Mouse (Mus musculus) heart, embryonic 16.5 days (tissue): ENCODE data around the gene Card19. TPM values are rescaled to one million over a fixed set of nuclear protein-coding genes. Genes with fewer than 3 reads are reported as not detected.
A peak's percentile ranks its signal among the peaks of the same experiment; 100 is the strongest.

Experiments
- ATAC-seq: fragments of 200-750 bp; cut with Nextera tagmentation; replicated peaks from 2 replicates; pipeline ENCODE4 v1.8.0; 2017; ENCODE audit warnings: moderate number of reproducible peaks; ENCODE audit not compliant: insufficient read depth, low FRiP score; ENCODE audit errors: extremely low read depth
- H3K27ac ChIP-seq: fragments of 300-500 bp; sonication (generic); 2 replicates; pipeline ENCODE4 v1.5.1; 2014; ENCODE audit warnings: mild to moderate bottlenecking, low read length, control low read depth, moderate library complexity
- H3K27me3 ChIP-seq: fragments of 300-500 bp; sonication (generic); 2 replicates; pipeline ENCODE4 v1.6.1; 2014; ENCODE audit warnings: low read length, mixed read lengths; ENCODE audit not compliant: control insufficient read depth, insufficient read depth
- H3K36me3 ChIP-seq: fragments of 300-500 bp; sonication (generic); 2 replicates; pipeline ENCODE4 v1.6.1; 2014; ENCODE audit not compliant: control insufficient read depth, insufficient read depth
- H3K4me1 ChIP-seq: fragments of 300-500 bp; sonication (generic); 2 replicates; pipeline ENCODE4 v1.6.1; 2014; ENCODE audit warnings: low read length, mixed read lengths; ENCODE audit not compliant: control insufficient read depth, insufficient read depth
- H3K4me2 ChIP-seq: fragments of 300-500 bp; sonication (generic); 2 replicates; pipeline ENCODE4 v1.6.1; 2014; ENCODE audit warnings: low read depth, mild to moderate bottlenecking, control low read depth, low read length
- H3K4me3 ChIP-seq: fragments of 300-500 bp; sonication (generic); 2 replicates; pipeline ENCODE4 v1.5.1; 2014; ENCODE audit warnings: mild to moderate bottlenecking, control low read depth, low read length
- H3K9ac ChIP-seq: fragments of 300-500 bp; sonication (generic); 2 replicates; pipeline ENCODE4 v1.6.1; 2014; ENCODE audit warnings: low read length, control low read depth
- H3K9me3 ChIP-seq: fragments of 300-500 bp; sonication (generic); replicated peaks from 2 replicates; pipeline ENCODE4 v1.6.1; 2016; ENCODE audit warnings: low read length; ENCODE audit not compliant: control insufficient read depth
- whole genome bisulfite sequencing: fragments of 180-500 bp; shearing (Covaris S2); extraction: QIAGEN DNeasy Blood & Tissue Kit; methylation state at CpG from one replicate; pipeline ENCODE4 v1.1.7; 2014; 5-methylcytosine and 5-hydroxymethylcytosine counted together
- polyA plus RNA-seq: library from polyadenylated mRNA; unstranded; fragments of >200 nt; fragmentation: Nextera tagmentation; extraction: Ambion mirVana; gene quantifications from 2 replicates; pipeline ENCODE4 v1.2.1, GENCODE M21; 2015

Gene Card19
- polyA plus RNA-seq = 143 and 144 TPM in 2 replicates

- WGBS = under 1% methylated on average over 78 of the region's 78 CpGs
Measured at GRCm38 (mm10) chr13:49215504-49216219, at the start of gene Card19. Gene Card19, minus strand, starts transcription at chr13:49216037.

GRCm38 (mm10) chr13:49260036-49260722 lies 44.3 kb upstream of the Card19 start:
- WGBS = 64% methylated on average over 15 of the region's 15 CpGs
- Histone ChIP-seq H3K27me3 (no peaks in the 10 kb centered on the region), H3K4me2 (no peak overlapping the region), H3K9ac (no peak overlapping the region), H3K9me3 (no peaks in the 10 kb centered on the region), H3K4me1 (peaks cover 5% of the 10 kb centered on the region), H3K36me3 (no peaks in the 10 kb centered on the region), H3K27ac (no peak overlapping the region), H3K4me3 (no peak overlapping the region)
- no peak for ATAC-seq

More at GRCm38 (mm10) chr13:49215504-49216219, at the start of gene Card19:
- ATAC-seq = peak; percentile 92
- Histone ChIP-seq H3K36me3 (no peaks in the 10 kb centered on the region), H3K4me3 (peak within 1 kb of the TSS; percentile 86), H3K9ac (peak within 1 kb of the TSS; percentile 95), H3K27ac (peak within 1 kb of the TSS; percentile 95), H3K9me3 (no peaks in the 10 kb centered on the region), H3K4me1 (peaks cover 43% of the 10 kb centered on the region), H3K4me2 (peak within 1 kb of the TSS; percentile 76), H3K27me3 (no peaks in the 10 kb centered on the region)

GRCm38 (mm10) chr13:49257819-49258313 lies 42.0 kb upstream of the Card19 start:
- no peaks in the 10 kb centered on the region for H3K27me3 ChIP-seq
- H3K36me3 ChIP-seq = no peaks in the 10 kb centered on the region
- ATAC-seq = no peak
- no peaks in the 10 kb centered on the region for H3K9me3 ChIP-seq
- no peak overlapping the region for H3K4me3 ChIP-seq
- H3K4me2 ChIP-seq = no peak overlapping the region
- WGBS = 62% methylated on average over 3 of the region's 3 CpGs
- H3K9ac ChIP-seq = no peak overlapping the region
- H3K4me1 ChIP-seq = no peaks in the 10 kb centered on the region; the same call in 1 of the 2 replicates
- H3K27ac ChIP-seq = no peak overlapping the region

- H3K36me3 ChIP-seq = no peaks in the 10 kb centered on the region
- H3K4me1 ChIP-seq = peaks cover 10% of the 10 kb centered on the region
- ATAC-seq = no peak
- H3K4me2 ChIP-seq = no peak overlapping the region
- 0 out of 2 replicates have a peak, but pooled peaks cover 4% of the 10 kb centered on the region for H3K27me3 ChIP-seq
- H3K9me3 ChIP-seq = no peaks in the 10 kb centered on the region
- no peak overlapping the region for H3K4me3 ChIP-seq
- no peak overlapping the region for H3K9ac ChIP-seq
- H3K27ac ChIP-seq = no peak overlapping the region
- WGBS = 85% methylated on average over 13 of the region's 13 CpGs
Measured at GRCm38 (mm10) chr13:49252746-49253145, 36.9 kb upstream of the Card19 start.

GRCm38 (mm10) chr13:49252113-49252512 lies 36.3 kb upstream of the Card19 start:
- WGBS = 46% methylated on average over 2 of the region's 2 CpGs
- Histone ChIP-seq H3K27ac (no peak overlapping the region), H3K4me3 (no peak overlapping the region), H3K9ac (no peak overlapping the region), H3K4me1 (peaks cover 13% of the 10 kb centered on the region), H3K4me2 (no peak overlapping the region), H3K27me3 (peaks cover 9% of the 10 kb centered on the region; the same call in 1 of the 2 replicates), H3K9me3 (no peaks in the 10 kb centered on the region), H3K36me3 (no peaks in the 10 kb centered on the region)
- no peak for ATAC-seq

GRCm38 (mm10) chr13:49250716-49251517 lies 35.1 kb upstream of the Card19 start:
- Histone ChIP-seq H3K9me3 (no peaks in the 10 kb centered on the region), H3K36me3 (no peaks in the 10 kb centered on the region), H3K9ac (no peak overlapping the region), H3K4me3 (no peak overlapping the region), H3K27ac (no peak overlapping the region), H3K27me3 (peaks cover 13% of the 10 kb centered on the region; the same call in 1 of the 2 replicates), H3K4me2 (no peak overlapping the region), H3K4me1 (peaks cover 19% of the 10 kb centered on the region)
- ATAC-seq = no peak
- 44% methylated on average over 4 of the region's 4 CpGs for WGBS

DNA sequence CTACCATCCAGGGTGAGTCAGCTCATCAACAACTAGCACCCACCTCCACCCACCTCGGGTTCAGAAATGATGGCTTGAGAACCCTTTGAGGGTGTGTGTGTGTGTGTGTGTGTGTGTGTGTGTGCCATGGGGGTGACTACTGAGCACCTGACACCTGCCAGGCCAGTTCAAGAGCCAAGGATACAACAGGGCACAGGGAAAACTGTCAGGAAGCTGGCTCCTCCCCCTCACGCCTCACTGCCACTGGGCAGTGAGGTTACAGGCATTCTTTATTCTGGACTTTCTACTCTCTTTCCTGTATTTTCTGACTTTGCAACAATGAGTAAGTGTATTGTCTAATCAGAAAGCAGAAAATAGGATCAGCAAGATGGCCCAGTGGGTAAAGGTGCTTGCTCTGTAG lies 33.8 kb upstream of the Card19 start:
- H3K9me3 ChIP-seq = no peaks in the 10 kb centered on the region
- 73% methylated on average over 2 of the region's 2 CpGs for WGBS
- no peak overlapping the region for H3K4me2 ChIP-seq
- ATAC-seq = no peak
- no peak overlapping the region for H3K27ac ChIP-seq
- H3K9ac ChIP-seq = no peak overlapping the region
- peaks cover 23% of the 10 kb centered on the region for H3K4me1 ChIP-seq
- H3K27me3 ChIP-seq = peaks cover 13% of the 10 kb centered on the region; the same call in 1 of the 2 replicates
- H3K36me3 ChIP-seq = no peaks in the 10 kb centered on the region
- H3K4me3 ChIP-seq = no peak overlapping the region

- H3K4me2 ChIP-seq = no peak overlapping the region
- H3K4me1 ChIP-seq = peaks cover 23% of the 10 kb centered on the region
- ATAC-seq = no peak
- no peaks in the 10 kb centered on the region for H3K36me3 ChIP-seq
- H3K9me3 ChIP-seq = no peaks in the 10 kb centered on the region
- WGBS = 41% methylated on average over 3 of the region's 3 CpGs
- peaks cover 13% of the 10 kb centered on the region; the same call in 1 of the 2 replicates for H3K27me3 ChIP-seq
- no peak overlapping the region for H3K27ac ChIP-seq
- no peak overlapping the region for H3K4me3 ChIP-seq
- H3K9ac ChIP-seq = no peak overlapping the region
Measured at GRCm38 (mm10) chr13:49248923-49249322, 33.1 kb upstream of the Card19 start.
